Mouse (Mus musculus) thymus, postnatal 14 days (tissue): ENCODE data around the gene Alppl2.

Experiments
- DNase-seq: peaks from one replicate; pipeline ENCODE4 v3.0.0; 2021

The Alppl2 gene

DNA sequence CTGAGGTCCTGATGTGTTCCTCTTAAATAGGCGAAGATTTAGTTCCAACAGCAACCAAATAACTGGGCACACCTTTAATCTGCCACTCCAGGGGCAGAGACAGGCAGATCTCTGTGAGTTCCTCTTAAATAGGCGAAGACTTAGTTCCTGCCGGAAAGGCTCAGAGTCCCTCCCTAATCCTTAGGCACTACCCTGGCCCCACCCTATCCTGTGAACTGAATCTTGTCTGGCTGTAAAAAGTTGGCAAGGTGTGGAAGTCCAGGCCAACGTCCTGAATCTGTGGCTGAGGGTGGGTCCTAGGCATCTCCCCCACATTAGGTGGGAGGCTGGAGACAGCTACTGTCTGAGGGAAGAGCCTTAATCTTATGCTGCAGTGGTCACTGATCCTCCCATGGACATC is at the start of gene Alppl2:
Alppl2 (minus strand) TSS at position 101 of the 400 bp plus-strand sequence.
- no peak for DNase-seq

DNA sequence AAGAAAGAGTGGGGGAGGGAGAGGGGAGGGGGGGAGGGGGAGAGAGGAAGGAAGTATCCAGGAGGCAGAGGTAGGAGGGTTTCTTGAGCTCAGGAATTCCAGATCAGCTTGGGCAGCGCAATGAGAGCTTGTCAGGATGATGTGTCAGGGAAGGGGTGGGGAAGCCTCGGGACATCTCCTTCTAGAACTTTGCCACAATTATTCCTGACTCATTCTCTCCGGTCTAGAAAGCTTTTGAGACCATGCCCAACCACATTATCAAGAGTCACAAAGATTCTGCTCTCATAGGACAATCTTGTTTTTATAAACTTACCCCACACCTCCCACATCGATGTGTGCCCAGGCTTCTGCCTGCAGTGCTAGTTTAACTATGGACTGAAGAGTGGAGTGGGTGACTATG is 42.1 kb upstream of the Alppl2 start:
- DNase-seq = no peak

DNA sequence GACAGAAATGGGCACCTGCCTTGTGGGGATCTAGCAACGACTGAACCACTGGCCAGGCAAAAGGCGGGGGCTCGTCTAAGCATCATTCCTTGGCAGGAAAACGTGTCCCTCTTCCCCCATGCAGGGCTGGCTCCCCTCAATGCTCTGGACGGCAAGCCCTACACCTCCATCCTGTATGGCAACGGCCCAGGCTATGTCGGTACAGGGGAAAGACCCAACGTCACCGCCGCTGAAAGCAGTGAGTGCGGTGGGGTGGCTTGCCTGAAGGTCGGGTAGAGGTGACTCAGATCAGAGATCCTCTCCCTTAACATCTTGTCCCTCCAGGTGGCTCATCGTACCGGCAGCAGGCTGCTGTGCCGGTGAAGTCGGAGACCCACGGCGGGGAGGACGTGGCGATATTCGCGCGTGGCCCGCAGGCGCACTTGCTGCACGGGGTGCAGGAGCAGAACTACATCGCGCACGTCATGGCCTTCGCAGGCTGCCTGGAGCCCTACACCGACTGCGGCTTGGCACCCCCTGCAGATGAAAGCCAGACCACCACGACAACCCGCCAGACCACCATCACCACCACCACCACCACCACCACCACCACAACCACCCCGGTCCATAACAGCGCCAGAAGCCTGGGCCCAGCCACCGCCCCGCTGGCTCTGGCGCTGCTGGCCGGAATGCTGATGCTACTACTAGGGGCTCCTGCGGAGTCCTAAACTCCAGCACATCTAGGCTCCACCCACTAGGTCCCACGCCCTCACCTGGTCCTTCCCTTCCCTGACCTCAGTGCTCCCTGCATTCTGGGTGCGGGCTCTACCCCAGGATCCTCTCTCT is 37.7 kb upstream of the Alppl2 start:
- DNase-seq = peak; percentile 42

DNA sequence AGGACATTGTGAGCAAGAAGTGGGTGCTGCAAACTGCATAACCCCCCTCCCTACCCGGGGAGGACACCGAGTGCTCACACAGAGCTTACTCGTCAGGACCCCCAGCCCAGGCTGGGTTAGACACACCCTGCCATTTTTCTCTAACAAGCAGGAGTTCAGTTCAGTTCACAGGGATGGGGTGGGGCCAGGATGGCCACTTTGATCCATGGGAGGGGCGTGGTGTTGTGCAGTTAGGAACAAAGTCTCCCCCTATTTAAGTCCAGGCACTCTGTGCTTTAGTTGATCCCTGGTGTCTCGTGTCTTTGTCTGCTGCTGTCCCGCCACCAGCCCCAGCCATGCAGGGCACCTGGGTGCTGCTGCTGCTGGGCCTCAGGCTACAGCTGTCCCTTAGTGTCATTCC is 34.9 kb upstream of the Alppl2 start, which contains the start of gene Akp3:
Akp3 (plus strand) TSS at position 301 of the 400 bp plus-strand sequence.
- DNase-seq = no peak

- DNase-seq = no peak
Measured at GRCm38 (mm10) chr1:87114784-87115183, 25.1 kb upstream of the Alppl2 start.

- peak; percentile 17 for DNase-seq
Measured at GRCm38 (mm10) chr1:87111719-87112354, 22.1 kb upstream of the Alppl2 start.

- no peak for DNase-seq
Measured at GRCm38 (mm10) chr1:87108564-87108963, 18.8 kb upstream of the Alppl2 start.

DNA sequence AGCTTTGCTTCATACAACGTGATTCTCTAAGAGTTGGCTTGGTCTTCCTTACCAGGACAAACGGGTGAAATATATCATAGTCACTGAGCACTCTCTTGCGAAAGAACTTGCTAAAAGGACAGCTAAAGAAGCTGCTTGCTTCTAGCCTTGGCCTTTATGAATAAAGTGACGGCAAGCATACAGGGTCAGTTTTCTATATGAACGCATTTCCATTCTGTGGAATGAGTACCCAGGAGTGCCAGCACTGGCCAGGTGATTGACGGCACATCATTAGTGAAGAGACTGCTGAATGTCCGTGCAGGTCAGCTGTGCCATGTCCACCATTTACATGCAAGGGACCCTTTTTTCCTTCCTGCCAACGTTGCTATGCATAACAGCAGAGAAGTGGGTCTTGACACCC is 16.8 kb upstream of the Alppl2 start:
- no peak for DNase-seq

- DNase-seq = no peak
Measured at GRCm38 (mm10) chr1:87103936-87104335, 14.2 kb upstream of the Alppl2 start.

DNA sequence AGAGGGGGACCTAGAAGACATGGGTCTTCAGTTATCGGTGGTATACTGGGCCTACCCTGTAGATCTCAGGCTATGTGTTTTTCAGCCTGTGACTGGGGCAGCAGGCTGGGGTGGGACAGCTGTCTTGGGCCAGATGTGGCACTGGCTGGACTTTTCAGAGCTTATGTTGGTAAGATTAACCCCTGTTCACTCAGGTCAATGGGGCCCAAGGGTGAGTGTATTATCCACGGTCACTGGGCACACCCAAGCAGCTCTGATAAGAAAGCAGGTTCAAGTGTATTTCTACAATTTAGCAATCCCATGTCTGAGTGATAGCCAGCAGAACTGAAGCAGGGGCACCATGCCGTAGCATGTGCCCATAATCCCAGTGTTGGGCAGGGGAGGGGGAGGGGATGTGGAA is 12.4 kb upstream of the Alppl2 start:
- DNase-seq = no peak

- no peak for DNase-seq
Measured at GRCm38 (mm10) chr1:87101411-87101810, 11.7 kb upstream of the Alppl2 start, which contains the start of gene Alpi. Gene Alpi, minus strand, starts transcription at chr1:87101606.

DNA sequence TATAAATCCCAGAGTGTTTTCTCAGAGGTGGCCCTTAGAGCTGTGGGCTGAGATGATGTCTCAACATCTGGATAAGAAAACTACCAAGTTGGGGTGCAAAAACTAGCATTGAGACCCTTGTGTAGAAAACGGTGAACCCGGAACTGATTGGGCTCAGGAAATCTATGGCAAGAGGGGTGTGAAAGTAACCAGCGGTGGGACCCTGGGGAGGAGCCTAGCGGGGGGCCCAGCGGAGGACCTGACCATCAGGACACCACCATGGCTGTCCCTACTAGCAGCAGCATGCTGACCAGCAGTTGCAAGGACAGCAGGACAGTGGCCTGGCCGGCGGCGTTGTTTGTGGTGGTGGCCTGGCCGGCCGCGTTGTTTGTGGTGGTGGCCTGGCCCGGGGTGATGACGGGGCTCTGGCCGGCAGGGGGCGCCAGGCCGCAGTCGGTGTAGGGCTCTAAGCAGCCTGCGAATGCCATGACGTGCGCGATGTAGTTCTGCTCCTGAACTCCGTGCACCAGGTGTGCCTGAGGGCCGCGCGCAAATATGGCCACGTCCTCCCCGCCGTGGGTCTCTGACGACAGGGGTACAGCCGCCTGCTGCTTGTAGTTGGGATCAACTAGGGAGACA is 8.7 kb upstream of the Alppl2 start:
- DNase-seq = peak; percentile 56

GRCm38 (mm10) chr1:87095642-87096041 is 5.9 kb upstream of the Alppl2 start:
- DNase-seq = no peak

DNA sequence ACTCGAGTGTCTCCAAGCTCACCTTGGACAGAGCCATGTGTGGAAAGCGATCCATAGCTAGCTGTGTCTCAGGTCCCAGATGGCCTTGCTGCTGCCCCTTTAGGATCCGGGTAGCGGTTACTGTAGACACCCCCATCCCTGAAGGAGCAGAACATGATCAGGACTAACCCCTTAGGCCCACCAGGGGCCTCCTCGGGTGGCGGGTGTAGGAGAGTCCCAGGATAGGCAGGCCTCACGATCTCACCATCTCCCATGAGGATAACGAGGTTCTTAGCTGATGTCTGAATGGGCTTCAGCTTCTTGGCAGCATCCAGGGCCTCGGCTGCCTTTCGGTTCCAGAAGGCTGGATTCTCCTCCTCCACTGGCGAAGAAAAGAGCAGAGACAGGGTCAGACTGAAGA is 477 bp downstream of the Alppl2 start:
- DNase-seq = no peak

DNA sequence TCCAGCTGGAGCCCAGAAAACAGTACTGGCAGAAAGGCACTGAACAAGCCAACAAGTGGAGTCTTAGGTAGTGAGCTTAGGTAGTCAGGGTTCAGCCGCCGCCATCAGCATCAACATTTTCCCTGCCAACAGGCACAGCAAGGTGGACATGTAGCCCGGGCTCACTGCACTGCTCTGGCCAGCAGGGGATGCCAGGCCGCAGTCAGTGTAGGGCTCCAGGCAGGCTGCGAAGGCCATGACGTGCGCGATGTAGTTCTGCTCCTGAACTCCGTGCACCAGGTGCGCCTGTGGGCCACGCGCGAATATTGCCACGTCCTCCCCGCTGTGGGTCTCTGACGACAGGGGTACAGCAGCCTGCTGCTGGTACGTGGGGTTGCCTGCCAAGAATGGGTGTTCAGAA is 2.8 kb downstream of the Alppl2 start:
- no peak for DNase-seq

DNA sequence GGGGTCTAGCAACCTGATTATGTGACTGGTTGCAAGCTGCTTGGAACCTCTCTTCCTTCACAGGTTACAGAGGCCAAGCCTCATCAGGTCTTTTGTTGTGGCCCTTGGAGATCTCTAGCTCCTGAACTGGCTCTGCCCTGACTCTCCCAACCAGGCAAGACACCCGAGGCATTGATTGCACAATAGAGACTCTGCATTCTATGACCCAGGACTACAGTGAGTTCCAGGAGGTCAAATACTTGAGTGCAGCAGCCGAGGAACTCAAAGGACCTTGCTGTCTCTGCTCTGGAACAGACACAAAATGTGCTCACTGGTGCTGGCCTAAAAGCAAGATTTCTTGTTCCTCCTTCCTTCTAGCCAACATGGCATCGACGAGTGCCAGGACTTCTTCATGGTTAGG is 3.5 kb downstream of the Alppl2 start:
- no peak for DNase-seq

GRCm38 (mm10) chr1:87073776-87074175 is 16.0 kb downstream of the Alppl2 start:
- DNase-seq = no peak

DNA sequence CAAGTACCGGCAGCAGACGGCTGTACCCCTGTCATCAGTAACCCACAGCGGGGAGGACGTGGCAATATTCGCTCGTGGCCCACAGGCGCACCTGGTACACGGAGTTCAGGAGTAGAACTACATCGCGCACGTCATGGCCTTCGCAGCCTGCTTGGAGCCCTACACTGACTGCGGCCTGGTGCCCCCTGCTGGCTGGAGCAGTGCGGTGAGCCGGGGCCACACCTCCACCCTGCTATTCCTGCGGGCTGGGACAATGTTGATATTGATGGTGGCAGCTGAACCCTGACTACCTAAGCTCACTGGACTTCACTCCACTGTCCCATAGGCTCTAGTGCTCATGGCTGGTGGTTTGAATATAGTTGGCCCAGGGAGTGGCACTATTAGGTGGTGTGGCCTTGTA is 19.0 kb downstream of the Alppl2 start:
- DNase-seq = peak; percentile 54

- DNase-seq = no peak
Measured at GRCm38 (mm10) chr1:87060913-87061312, 28.8 kb downstream of the Alppl2 start.

- DNase-seq = no peak
Measured at GRCm38 (mm10) chr1:87059042-87059665, 30.6 kb downstream of the Alppl2 start.

DNA sequence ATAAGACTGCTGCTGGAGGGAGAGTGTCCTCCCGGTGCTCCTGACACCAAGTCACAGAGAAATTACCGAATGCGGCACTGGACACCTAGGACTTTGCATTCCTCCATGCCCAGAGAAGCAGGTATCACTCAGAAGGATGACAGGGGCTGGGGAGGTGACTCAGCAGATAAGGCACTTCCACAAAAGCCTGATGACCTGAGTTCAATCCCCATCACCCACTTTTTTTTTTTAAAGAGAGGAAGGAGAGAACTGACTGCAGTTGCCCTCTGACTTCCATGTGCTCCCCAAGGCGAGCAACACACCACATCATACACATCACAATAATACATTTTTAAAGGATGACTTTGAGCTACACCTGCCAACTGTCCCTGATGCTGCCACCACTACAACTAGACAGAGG is 32.7 kb downstream of the Alppl2 start:
- DNase-seq = no peak

- DNase-seq = no peak
Measured at GRCm38 (mm10) chr1:87051369-87051768, 38.4 kb downstream of the Alppl2 start.

GRCm38 (mm10) chr1:87050700-87051099 is 39.0 kb downstream of the Alppl2 start:
- DNase-seq = no peak
